Mouse (Mus musculus) embryonic stem cell, embryonic (primary cell): Measurements from ENCODE around the gene Rimbp2.

Experiments
- CTCF ChIA-PET, 4 experiments: fragments of 300-600 bp in 2 of 4; fragments of 350-600 bp in 2 of 4; sonication (Branson Sonifier 250); formaldehyde crosslinking; loops; one replicate each; lab custom pipeline; 2022; ENCODE audit warnings: inconsistent platforms in 2 of 4; lab: Charles Lee
- POLR2A ChIA-PET, 4 experiments: fragments of 300-600 bp in 2 of 4; fragments of 350-600 bp in 2 of 4; sonication (Branson Sonifier 250); formaldehyde crosslinking; loops; one replicate each; lab custom pipeline; 2022; ENCODE audit warnings: antibody characterized with exemption in 4 of 4, inconsistent platforms in 1 of 4; lab: Charles Lee

Rimbp2 gene

DNA sequence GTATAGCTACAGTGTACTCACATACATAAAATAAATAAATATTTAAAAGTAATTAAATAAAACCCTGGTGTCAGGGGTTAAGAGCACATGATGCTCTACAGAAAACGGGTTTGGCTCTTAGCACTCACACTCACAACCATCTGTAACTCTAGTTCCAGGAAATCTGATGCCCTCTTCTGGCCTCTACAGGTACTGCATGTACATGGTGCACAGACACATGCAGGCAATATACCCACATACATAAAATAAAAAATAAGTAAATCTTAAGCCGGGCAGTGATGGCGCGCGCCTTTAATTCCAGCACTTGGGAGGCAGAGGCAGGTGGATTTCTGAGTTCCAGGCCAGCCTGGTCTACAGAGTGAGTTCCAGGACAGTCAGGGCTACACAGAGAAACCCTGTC lies 1.1 kb upstream of the Rimbp2 start:
- ChIA-PET CTCF (interaction anchor here (0.6 to 2.0 kb wide), 19 partner anchors 11 to 439 kb away, joined by 3 to 24 read pairs (median 6); no protein-coding TSS in a partner anchor), POLR2A (interaction anchor here in 1 of 4 experiments (1.4 kb wide), 1 partner anchor 17 kb away, joined by 3 read pairs; no protein-coding TSS in a partner anchor)

DNA sequence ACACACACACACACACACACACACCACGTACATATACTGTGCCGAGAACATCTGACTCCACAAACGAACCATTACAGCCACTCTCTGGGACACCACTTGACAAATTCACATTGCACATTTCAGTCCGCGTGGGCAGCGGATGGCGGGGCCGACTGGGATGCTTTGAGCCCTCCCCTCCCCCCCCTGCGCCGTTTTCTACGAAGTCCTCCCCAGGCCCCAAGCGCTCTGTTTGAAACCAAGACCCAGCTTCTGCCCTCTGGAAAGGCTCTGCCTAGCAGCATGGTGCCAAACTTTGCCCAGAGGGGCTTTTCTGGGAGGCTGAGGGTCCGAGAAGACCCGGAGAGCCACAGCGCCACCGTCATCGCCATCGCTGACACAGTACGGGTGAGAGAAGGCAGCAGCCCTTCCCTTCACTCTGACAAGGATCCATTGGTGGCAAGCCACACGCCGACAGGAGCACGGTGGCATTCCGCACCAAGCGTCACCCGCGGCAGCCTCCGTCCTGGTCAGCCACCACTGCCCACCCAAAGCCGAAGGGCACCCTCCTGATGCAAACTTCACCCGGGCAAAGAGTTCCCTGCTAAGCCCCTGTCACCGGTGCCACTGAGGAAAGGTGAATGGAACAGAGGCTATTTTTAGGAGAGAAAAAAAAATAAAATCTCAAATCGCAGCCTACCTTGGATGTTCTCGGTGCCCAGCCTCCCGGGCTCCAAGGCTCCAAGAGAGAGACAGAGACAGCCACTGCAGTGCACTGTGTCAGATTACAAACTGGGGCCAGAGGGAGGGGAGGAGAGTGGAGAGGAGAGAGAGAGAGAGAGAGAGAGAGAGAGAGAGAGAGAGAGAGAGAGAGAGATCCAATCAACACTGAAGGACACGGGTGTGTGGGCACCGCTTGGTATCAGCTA lies 743 bp downstream of the Rimbp2 start:
- ChIA-PET POLR2A (interaction anchor here in 3 of 4 experiments (0.5 to 1.4 kb wide), 8 partner anchors 9 to 40 kb away, joined by 3 to 5 read pairs (median 3); no protein-coding TSS in a partner anchor), CTCF (interaction anchor here (0.6 to 2.0 kb wide), 50 partner anchors 9 to 1445 kb away, joined by 3 to 24 read pairs (median 5); no protein-coding TSS in a partner anchor)

DNA sequence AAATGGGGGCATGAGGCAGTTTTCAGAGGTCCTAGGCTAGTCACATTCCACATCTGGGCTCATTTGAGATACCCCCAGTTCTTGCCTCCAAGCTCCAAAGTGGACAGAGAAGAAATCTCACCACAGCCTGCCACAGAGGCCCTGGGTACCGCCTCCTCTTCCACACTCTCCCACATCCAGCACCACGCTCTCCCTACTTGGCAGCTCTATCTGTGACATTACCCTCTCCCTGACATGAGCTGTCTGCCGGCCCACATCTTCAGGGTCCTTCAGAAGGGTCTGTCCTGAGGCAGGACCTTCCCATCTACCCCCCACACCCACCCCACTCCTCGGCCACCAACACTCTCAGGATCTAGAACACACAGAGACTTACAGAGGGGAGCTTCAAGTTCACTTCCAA lies 1.8 kb downstream of the Rimbp2 start:
- POLR2A ChIA-PET = interaction anchor here in 1 of 4 experiments (0.7 to 0.8 kb wide), 3 partner anchors 19 to 34 kb away, joined by 3 to 5 read pairs (median 4); no protein-coding TSS in a partner anchor
- CTCF ChIA-PET = interaction anchor here (0.6 to 1.7 kb wide), 8 partner anchors 11 to 1248 kb away, joined by 3 to 8 read pairs (median 4); no protein-coding TSS in a partner anchor

DNA sequence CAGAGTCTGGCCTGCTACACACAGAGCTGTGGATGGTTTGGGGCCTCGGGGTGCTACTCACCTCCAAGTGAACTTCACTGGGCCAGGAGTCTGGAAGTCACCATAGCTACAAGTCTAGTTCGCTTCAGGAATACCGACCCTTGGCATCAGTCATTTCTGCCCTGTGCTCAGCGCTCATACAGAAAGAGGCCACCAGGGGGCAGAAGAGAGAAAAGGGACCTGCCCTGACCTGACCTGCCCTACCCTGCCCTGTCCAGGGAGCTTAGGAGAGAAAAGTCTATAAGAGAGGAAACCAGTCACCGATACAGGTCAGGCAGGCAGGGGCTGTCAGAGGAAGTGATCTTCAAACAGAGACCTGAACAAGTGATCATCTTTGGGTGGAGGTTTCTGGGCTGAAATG lies 6.2 kb downstream of the Rimbp2 start:
- ChIA-PET POLR2A (interaction anchor here in 2 of 4 experiments (0.6 to 1.1 kb wide), 2 partner anchors 35 to 810 kb away, joined by 3 read pairs; no protein-coding TSS in a partner anchor), CTCF (interaction anchor here (0.5 to 2.3 kb wide), 24 partner anchors 10 to 1355 kb away, joined by 3 to 9 read pairs (median 4); no protein-coding TSS in a partner anchor)

DNA sequence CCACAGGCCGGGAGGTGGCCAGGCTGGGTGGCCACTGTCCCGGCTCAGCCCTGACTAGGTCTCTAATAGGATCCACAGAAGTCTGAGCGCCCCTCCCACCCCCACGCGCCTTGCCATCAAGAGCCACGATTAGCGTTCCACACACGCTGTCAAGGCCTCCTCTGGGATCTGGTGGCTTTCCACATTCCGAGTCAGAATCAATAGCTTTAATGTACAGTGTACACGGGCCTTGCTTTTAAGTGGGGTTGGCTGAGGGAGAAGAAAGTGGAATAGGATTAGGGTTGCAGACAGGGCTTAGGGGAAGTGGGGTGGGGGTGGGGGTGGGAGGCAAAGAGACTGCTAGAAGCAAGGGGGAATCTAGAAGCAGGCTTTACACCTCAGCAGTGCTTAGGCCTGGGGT lies 12.8 kb downstream of the Rimbp2 start:
- ChIA-PET CTCF (interaction anchor here in 2 of 4 experiments (1.2 to 2.1 kb wide), 2 partner anchors 13 kb away, joined by 5 to 9 read pairs; partner anchors contain the start of gene Rimbp2 (in 2 of the 2)), POLR2A (interaction anchor here in 1 of 4 experiments (0.7 kb wide), 1 partner anchor 9 kb away, joined by 3 read pairs; no protein-coding TSS in a partner anchor)

DNA sequence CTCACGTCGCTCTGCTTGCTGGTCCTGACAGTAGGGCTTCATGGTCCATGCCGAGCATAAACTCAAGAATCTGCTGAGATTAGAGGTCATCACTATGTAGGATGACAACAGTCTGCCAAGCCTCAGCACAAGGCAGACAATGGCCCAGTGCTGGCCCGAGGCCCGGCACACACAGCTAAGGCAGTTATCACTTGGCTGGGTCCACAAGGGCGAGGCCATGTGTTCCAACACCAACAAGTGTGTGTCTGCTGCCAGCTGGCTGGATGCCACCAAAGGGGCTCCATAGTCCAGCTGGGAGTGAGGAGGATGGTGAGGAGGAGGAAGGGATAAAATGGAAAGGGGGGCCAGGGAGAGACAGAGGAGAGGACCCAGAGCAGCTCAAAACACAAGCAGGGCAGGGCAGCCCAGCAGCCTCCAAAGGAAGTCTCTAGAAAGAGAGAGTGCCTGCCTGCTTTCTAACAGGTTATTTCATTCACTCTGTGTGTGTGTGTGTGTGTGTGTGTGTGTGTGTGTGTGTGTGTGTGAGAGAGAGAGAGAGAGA lies 17.9 kb downstream of the Rimbp2 start:
- CTCF ChIA-PET = interaction anchor here (0.5 to 1.6 kb wide), 7 partner anchors 11 to 159 kb away, joined by 3 to 10 read pairs (median 5); partner anchors contain the start of gene Rimbp2 (in 2 of the 4)

DNA sequence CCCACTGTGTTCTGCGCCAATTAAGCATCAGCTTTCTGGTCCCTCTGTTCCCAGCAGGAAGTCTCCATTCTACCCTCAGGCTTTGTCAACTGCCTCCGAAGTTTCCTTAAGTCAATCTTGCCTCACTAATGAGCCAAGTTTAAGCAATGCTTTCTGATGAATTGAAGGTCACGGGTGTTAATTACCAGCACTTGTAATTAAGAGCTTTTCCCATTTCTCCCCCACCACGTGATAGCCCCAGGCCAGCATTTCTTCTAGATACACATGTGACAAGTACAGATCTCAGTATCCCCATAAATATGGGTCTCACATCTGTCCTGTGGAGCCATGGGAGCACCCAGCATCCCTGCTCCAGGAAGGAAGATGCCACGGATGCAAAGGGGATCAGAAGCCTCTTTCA lies 20.5 kb downstream of the Rimbp2 start:
- ChIA-PET CTCF (no interaction called here), POLR2A (no interaction called here)

More for the DNA sequence above, 17.9 kb downstream of the Rimbp2 start:
- POLR2A ChIA-PET = interaction anchor here in 1 of 4 experiments (0.7 kb wide), 2 partner anchors 65 to 352 kb away, joined by 3 to 4 read pairs; no protein-coding TSS in a partner anchor

DNA sequence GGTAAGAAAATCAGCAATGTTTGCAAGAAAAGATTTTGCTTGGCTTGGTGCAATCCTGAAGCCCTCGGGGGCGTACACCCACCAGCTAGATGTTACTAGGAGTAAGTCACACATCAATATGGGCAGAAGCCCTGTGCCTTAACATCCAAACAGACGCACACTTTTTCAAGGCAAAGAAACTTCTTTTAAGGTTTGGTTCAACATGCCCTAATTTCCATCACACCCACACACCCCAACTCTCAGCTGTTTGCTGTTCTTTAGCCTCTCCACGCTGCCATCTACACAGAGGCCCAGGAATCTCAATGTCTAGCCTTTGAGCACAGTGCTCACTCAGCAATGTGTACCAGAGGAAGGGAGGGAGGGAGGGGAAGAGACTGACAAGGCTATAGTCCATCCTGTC lies 28.2 kb downstream of the Rimbp2 start:
- ChIA-PET POLR2A (interaction anchor here in 1 of 4 experiments (0.6 kb wide), 1 partner anchor 9 kb away, joined by 3 read pairs; no protein-coding TSS in a partner anchor), CTCF (interaction anchor here in 2 of 4 experiments (0.7 to 1.2 kb wide), 2 partner anchors 12 to 253 kb away, joined by 3 to 4 read pairs; no protein-coding TSS in a partner anchor)

DNA sequence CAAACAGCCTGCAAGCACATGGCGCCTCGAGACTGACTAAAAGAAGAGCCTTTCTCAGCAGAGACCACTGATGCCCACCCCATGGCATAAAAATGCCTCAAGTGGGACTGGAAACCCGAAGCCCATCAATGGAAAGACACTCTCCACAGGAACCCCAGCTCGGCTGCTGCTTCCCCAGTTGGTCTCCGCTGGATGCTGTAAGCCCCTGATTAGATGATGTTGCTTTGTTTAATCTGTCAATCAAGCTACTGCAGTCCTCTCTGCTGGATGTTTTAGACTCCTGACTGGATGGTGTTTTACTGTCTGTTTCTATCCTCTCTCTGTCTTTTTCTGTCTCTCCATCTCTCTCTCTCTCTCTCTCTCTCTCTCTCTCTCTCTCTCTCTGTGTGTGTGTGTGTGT lies 33.2 kb downstream of the Rimbp2 start:
- ChIA-PET POLR2A (interaction anchor here in 1 of 4 experiments (0.6 kb wide), 1 partner anchor 32 kb away, joined by 3 read pairs; no protein-coding TSS in a partner anchor), CTCF (interaction anchor here in 1 of 4 experiments (0.7 kb wide), 1 partner anchor 14 kb away, joined by 3 read pairs; no protein-coding TSS in a partner anchor)

DNA sequence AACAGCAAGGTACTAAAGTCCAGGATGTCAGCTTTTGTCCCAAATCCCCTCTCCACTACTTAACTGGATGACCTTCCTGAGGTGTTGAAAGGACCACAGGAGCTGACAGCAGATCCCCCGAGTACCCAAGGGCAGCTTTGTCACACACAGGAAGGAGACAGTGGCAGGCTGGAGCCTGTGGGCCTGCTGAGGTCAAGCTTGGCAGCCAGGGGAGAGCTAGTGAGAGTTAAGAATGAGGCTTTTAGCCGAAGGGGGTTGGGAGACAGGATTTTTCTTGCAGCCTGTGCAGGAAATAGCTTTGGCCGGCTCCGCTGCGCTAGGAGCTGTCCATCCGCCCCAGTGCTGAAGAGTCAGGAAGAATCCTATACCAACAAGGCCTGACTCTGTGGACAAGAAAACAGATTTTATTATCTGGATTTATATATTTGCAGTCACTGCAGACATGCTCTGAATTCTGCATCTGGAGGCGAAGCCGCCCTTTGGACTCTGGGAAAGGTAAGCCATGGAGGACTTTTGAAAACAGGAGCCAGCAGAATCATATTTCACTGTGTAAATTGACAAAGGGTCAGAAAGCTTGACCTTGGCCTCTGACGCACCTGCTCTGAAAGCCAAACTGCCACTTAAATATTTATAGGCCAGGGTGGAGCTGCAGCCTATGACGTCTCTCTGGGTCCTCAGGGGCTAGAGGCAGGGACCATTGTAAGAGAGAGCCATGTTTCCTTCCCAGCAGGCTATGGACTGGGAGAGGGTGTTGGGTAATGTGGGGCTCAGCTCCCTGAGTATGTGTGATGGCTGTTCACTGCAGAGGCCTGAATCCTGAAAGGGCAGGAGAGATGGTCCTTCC lies 35.9 kb downstream of the Rimbp2 start:
- ChIA-PET CTCF (interaction anchor here (0.5 to 2.2 kb wide), 23 partner anchors 11 to 244 kb away, joined by 3 to 13 read pairs (median 5); partner anchors contain the start of gene Rimbp2 (in 2 of the 4)), POLR2A (interaction anchor here (0.5 to 1.0 kb wide), 5 partner anchors 34 to 597 kb away, joined by 3 to 5 read pairs (median 3); partner anchors contain the start of gene Rimbp2 (in 1 of the 4))

DNA sequence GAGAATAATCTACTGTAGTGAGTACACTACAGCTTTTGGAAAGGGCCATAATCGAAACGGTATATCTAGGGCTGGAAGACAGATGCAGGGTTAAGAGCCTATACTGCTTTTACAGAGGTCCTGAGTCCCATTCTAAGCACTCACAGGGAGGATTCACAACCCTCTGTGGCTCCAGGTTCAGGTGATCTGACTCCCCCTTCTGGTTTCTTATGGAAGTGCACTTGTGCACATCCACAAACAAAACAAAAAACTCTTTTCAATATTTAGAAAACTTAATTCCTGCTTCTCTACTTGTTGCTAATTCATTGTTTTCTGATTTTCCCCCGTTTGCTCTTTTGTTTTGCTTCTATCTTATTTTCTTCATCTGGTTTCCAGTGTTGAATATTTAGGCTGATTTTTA lies 39.5 kb downstream of the Rimbp2 start:
- CTCF ChIA-PET = interaction anchor here in 2 of 4 experiments (0.6 to 1.2 kb wide), 3 partner anchors 10 to 185 kb away, joined by 3 to 11 read pairs (median 3); no protein-coding TSS in a partner anchor
- POLR2A ChIA-PET = no interaction called here

DNA sequence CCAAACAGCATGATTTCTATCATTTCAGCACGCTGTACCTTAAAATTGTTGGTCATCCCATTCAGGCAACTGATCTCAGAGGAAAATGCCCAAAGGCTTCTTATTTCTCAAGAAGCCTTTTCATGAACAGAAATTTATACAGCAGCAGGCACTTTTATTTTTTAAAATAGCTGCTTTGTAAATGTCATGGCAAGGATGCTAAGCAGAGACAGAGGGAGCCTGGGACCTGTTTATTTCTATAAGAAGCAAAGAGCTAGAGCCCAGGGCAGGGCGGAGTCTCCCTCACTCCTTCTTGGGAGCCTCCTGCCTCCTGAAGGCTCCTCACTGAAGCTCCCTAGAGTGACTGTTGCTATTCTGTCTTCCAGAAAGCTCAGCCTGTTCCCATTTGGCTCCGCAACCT lies 40.9 kb downstream of the Rimbp2 start:
- CTCF ChIA-PET = interaction anchor here (0.5 to 1.3 kb wide), 9 partner anchors 13 to 1442 kb away, joined by 3 to 7 read pairs (median 4); no protein-coding TSS in a partner anchor
- POLR2A ChIA-PET = interaction anchor here in 2 of 4 experiments (0.7 to 0.9 kb wide), 2 partner anchors 35 to 41 kb away, joined by 3 to 4 read pairs; partner anchors contain the start of gene Rimbp2 (in 1 of the 2)

DNA sequence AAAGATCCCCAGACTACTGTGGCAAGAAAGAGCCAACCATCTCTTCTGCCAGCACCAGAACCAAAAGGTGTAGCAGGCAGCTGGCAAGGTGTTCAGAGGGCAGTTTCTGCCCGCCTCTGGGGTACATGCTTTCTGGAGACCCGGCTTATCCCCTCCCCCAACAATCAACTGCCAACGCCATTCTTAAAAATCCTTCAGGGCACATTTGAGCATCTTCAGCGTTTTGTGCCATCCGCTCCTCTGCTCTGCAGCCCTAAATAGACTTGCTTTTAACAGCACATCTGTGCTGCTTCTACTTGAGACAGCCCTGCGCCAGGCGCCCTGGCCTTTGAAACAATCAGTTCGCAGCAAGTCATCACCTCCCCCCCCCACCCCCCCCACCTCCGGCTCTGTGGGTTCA lies 41.7 kb downstream of the Rimbp2 start:
- POLR2A ChIA-PET = interaction anchor here in 2 of 4 experiments (0.7 to 0.9 kb wide), 2 partner anchors 35 to 127 kb away, joined by 3 read pairs; no protein-coding TSS in a partner anchor
- CTCF ChIA-PET = interaction anchor here in 2 of 4 experiments (0.6 kb wide), 2 partner anchors 68 to 1443 kb away, joined by 3 read pairs; no protein-coding TSS in a partner anchor

DNA sequence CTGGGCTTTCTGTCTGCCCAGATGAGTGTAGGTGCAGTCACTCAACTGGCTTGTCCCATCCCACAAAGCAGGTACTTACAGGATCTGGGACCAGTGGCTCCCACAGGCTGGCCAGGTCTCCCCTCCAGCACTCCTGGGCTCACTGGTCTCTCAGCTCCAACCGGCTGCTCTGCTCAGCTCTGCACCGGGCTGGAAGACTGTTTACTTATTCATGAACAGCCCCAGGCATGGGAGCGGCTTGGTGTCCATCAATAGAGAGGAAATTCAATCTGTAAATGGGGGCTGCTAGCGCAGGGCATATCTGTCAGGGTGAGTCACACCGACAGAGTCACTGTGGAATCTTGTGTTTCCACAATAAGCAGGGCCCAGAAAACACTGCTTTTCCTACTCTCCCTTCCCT lies 49.2 kb downstream of the Rimbp2 start:
- ChIA-PET CTCF (interaction anchor here in 2 of 4 experiments (1.0 to 1.4 kb wide), 3 partner anchors 9 to 96 kb away, joined by 3 read pairs; no protein-coding TSS in a partner anchor), POLR2A (no interaction called here)

DNA sequence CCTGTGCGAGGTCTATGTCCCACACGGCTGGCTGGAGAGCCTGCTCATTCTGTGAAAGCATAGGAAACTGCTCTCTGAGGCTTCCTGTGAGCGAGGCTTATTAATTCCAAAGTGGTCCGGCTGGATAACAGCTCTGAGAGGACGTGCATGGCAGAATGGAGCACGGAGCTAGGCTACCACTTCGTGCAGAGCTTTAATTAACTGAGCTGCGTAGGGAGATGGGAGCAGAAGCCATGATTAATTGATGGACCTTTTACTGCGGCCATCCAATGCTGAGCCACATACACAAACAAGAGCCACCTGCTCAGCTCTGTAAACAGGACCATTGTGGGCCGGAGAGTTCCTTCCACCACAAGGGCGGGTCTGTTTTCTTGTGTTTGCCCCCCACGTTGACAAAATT lies 50.2 kb downstream of the Rimbp2 start:
- CTCF ChIA-PET = interaction anchor here in 2 of 4 experiments (1.0 to 1.4 kb wide), 3 partner anchors 10 to 95 kb away, joined by 3 read pairs; no protein-coding TSS in a partner anchor

DNA sequence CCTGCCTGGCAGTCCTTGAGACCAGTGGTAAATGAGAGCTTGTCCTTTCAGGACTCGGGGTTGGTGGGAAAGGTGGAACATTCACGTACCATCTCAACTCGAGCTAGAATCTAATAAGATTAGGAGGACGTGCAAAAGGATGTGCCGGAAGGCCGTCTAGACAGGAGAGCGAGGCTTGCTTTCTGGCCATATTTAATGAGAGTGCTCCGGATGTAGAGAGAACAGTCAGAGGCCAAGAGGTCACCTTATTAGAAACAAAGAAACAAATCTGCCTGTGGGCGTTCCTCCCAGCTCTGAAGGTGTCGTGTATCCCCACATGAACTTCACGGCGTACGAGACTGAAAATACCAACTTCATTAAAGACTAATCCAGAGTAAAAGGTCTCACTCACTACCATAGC lies 53.3 kb downstream of the Rimbp2 start:
- CTCF ChIA-PET = interaction anchor here in 1 of 4 experiments (0.6 kb wide), 1 partner anchor 15 kb away, joined by 5 read pairs; no protein-coding TSS in a partner anchor
- POLR2A ChIA-PET = interaction anchor here in 2 of 4 experiments (0.7 to 1.1 kb wide), 2 partner anchors 10 to 84 kb away, joined by 3 to 4 read pairs; no protein-coding TSS in a partner anchor

More for the DNA sequence above, 50.2 kb downstream of the Rimbp2 start:
- POLR2A ChIA-PET = no interaction called here

DNA sequence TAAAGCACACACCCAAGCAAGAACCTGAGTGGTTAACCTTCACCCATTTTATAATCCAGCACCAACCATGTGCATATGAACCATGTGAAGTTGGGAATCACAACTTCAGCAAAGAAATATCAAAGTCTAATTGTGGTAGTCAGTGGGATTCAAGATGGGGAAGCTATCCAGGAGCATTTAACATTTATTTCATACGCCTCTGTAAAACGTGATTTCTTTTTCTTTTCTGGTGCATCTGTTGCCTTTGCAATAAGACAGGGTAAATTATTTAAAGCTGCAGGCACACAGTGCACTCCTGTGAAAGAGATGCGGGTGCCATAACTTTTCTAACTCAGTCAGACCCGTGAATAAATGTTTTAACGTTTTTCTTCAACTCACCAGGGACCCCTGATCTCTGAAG lies 58.4 kb downstream of the Rimbp2 start:
- CTCF ChIA-PET = no interaction called here
- POLR2A ChIA-PET = no interaction called here
